Mouse (Mus musculus) limb, embryonic 15.5 days (tissue): ENCODE results near the gene Bbc3. TPM values are rescaled to one million over a fixed set of nuclear protein-coding genes. Genes with fewer than 3 reads are reported as not detected.

ENCODE experiments used
- ATAC-seq: fragments of 200-750 bp; cut with Nextera tagmentation; 2 replicates; pipeline ENCODE4 v1.8.0; 2017; ENCODE audit warnings: low read depth, moderate TSS enrichment; ENCODE audit not compliant: insufficient number of reproducible peaks, low FRiP score, low TSS enrichment
- H3K27ac ChIP-seq: fragments of 300-500 bp; sonication (generic); 2 replicates; pipeline ENCODE4 v1.5.1; 2015; ENCODE audit warnings: moderate library complexity, mild to moderate bottlenecking, inconsistent platforms
- H3K27me3 ChIP-seq: fragments of 300-500 bp; sonication (generic); 2 replicates; pipeline ENCODE4 v1.6.1; 2015; ENCODE audit warnings: inconsistent platforms
- H3K36me3 ChIP-seq: fragments of 300-500 bp; sonication (generic); 2 replicates; pipeline ENCODE4 v1.6.1; 2015; ENCODE audit warnings: inconsistent platforms
- H3K4me1 ChIP-seq: fragments of 300-500 bp; sonication (generic); 2 replicates; pipeline ENCODE4 v1.6.1; 2015; ENCODE audit warnings: inconsistent platforms
- H3K4me2 ChIP-seq: fragments of 300-500 bp; sonication (generic); 2 replicates; pipeline ENCODE4 v1.6.1; 2015; ENCODE audit warnings: mild to moderate bottlenecking, inconsistent platforms
- H3K4me3 ChIP-seq: fragments of 300-500 bp; sonication (generic); 2 replicates; pipeline ENCODE4 v1.5.1; 2015; ENCODE audit warnings: mild to moderate bottlenecking, inconsistent platforms
- H3K9ac ChIP-seq: fragments of 300-500 bp; sonication (generic); 2 replicates; pipeline ENCODE4 v1.6.1; 2015; ENCODE audit warnings: inconsistent platforms
- H3K9me3 ChIP-seq: fragments of 300-500 bp; sonication (generic); 2 replicates; pipeline ENCODE4 v1.6.1; 2016; ENCODE audit warnings: inconsistent platforms
- WGBS: fragments of 180-500 bp; shearing (Covaris S2); methylation state at CpG from one replicate; pipeline ENCODE4 v1.1.7; 2015; 5-methylcytosine and 5-hydroxymethylcytosine counted together
- polyA plus RNA-seq: library from polyadenylated mRNA; unstranded; fragments of >200 nt; fragmentation: Nextera tagmentation; extraction: Ambion mirVana; gene quantifications from 2 replicates; pipeline ENCODE4 v1.2.1, GENCODE M21; 2015

Gene Bbc3
- polyA plus RNA-seq, 1 experiment from 2014 or later = 6.4 TPM

GRCm38 (mm10) chr7:16310521-16311452 lies 2.6 kb downstream of the Bbc3 start:
- Histone ChIP-seq H3K9ac (0 out of 2 replicates have a peak overlapping the region, but pooled peaks have one; percentile 42), H3K4me2 (peak overlapping the region; percentile 98), H3K27me3 (peaks cover 17% of the 10 kb centered on the region), H3K4me1 (peaks cover 60% of the 10 kb centered on the region), H3K9me3 (no peaks in the 10 kb centered on the region), H3K36me3 (no peaks in the 10 kb centered on the region), H3K27ac (peak overlapping the region; percentile 95), H3K4me3 (peak overlapping the region; percentile 65)
- ATAC-seq = no peak
- 1% methylated on average over 31 of the region's 31 CpGs for WGBS

GRCm38 (mm10) chr7:16311453-16312004 lies 3.3 kb downstream of the Bbc3 start:
- Histone ChIP-seq H3K27me3 (peaks cover 17% of the 10 kb centered on the region), H3K4me2 (peak overlapping the region; percentile 98), H3K9ac (peak overlapping the region; percentile 64), H3K27ac (peak overlapping the region; percentile 95), H3K4me1 (peaks cover 60% of the 10 kb centered on the region), H3K4me3 (peak overlapping the region; percentile 65), H3K9me3 (no peaks in the 10 kb centered on the region), H3K36me3 (no peaks in the 10 kb centered on the region)
- no peak for ATAC-seq
- WGBS = under 1% methylated on average over 14 of the region's 14 CpGs

- peak overlapping the region; percentile 64 for H3K9ac ChIP-seq
- H3K27me3 ChIP-seq = peaks cover 17% of the 10 kb centered on the region
- no peak; the same call in 1 of the 2 replicates for ATAC-seq
- H3K9me3 ChIP-seq = no peaks in the 10 kb centered on the region
- peak overlapping the region; percentile 98 for H3K4me2 ChIP-seq
- peak overlapping the region; percentile 95 for H3K27ac ChIP-seq
- peak overlapping the region; percentile 65 for H3K4me3 ChIP-seq
- no peaks in the 10 kb centered on the region for H3K36me3 ChIP-seq
- WGBS = under 1% methylated on average over 39 of the region's 49 CpGs
- H3K4me1 ChIP-seq = peaks cover 60% of the 10 kb centered on the region
Observed at GRCm38 (mm10) chr7:16312011-16312671, 3.9 kb downstream of the Bbc3 start.

GRCm38 (mm10) chr7:16312672-16313311 lies 4.6 kb downstream of the Bbc3 start:
- Histone ChIP-seq H3K9me3 (no peaks in the 10 kb centered on the region), H3K4me1 (peaks cover 60% of the 10 kb centered on the region), H3K27me3 (peaks cover 17% of the 10 kb centered on the region), H3K9ac (peak overlapping the region; percentile 64; the same call in 1 of the 2 replicates), H3K27ac (peak overlapping the region; percentile 95), H3K36me3 (no peaks in the 10 kb centered on the region), H3K4me2 (peak overlapping the region; percentile 98), H3K4me3 (peak overlapping the region; percentile 65)
- 1% methylated on average over 12 of the region's 12 CpGs for WGBS
- ATAC-seq = no peak

- peak overlapping the region; percentile 73 for H3K9ac ChIP-seq
- ATAC-seq = peak; percentile 80
- peak overlapping the region; percentile 98 for H3K4me2 ChIP-seq
- peaks cover 58% of the 10 kb centered on the region for H3K4me1 ChIP-seq
- H3K9me3 ChIP-seq = no peaks in the 10 kb centered on the region
- peak overlapping the region; percentile 95 for H3K27ac ChIP-seq
- peak overlapping the region; percentile 65 for H3K4me3 ChIP-seq
- no peaks in the 10 kb centered on the region for H3K36me3 ChIP-seq
- 0% methylated on average over 61 of the region's 66 CpGs for WGBS
- H3K27me3 ChIP-seq = peaks cover 17% of the 10 kb centered on the region
Observed at GRCm38 (mm10) chr7:16313481-16314220, 5.5 kb downstream of the Bbc3 start.

GRCm38 (mm10) chr7:16314221-16314775 lies 6.1 kb downstream of the Bbc3 start:
- Histone ChIP-seq H3K9ac (0 out of 2 replicates have a peak overlapping the region, but pooled peaks have one; percentile 73), H3K4me2 (peak overlapping the region; percentile 98), H3K27me3 (peaks cover 17% of the 10 kb centered on the region), H3K4me3 (peak overlapping the region; percentile 65), H3K27ac (peak overlapping the region; percentile 95), H3K4me1 (peaks cover 52% of the 10 kb centered on the region), H3K9me3 (no peaks in the 10 kb centered on the region), H3K36me3 (no peaks in the 10 kb centered on the region)
- no peak for ATAC-seq
- WGBS = 10% methylated on average over 13 of the region's 13 CpGs

- Histone ChIP-seq H3K27me3 (peaks cover 11% of the 10 kb centered on the region), H3K9me3 (no peaks in the 10 kb centered on the region), H3K36me3 (no peaks in the 10 kb centered on the region), H3K4me1 (peaks cover 42% of the 10 kb centered on the region), H3K4me2 (no peak overlapping the region), H3K4me3 (no peak overlapping the region), H3K27ac (no peak overlapping the region), H3K9ac (no peak overlapping the region)
- ATAC-seq = no peak
- WGBS = 60% methylated on average over 4 of the region's 4 CpGs
Observed at GRCm38 (mm10) chr7:16315222-16315759, 7.1 kb downstream of the Bbc3 start.

GRCm38 (mm10) chr7:16317094-16317493 lies 8.9 kb downstream of the Bbc3 start:
- Histone ChIP-seq H3K4me3 (no peak overlapping the region), H3K9ac (no peak overlapping the region), H3K27me3 (peaks cover 4% of the 10 kb centered on the region; the same call in 1 of the 2 replicates), H3K4me1 (peaks cover 27% of the 10 kb centered on the region), H3K4me2 (no peak overlapping the region), H3K27ac (no peak overlapping the region), H3K9me3 (no peaks in the 10 kb centered on the region), H3K36me3 (no peaks in the 10 kb centered on the region)
- 81% methylated on average over 14 of the region's 14 CpGs for WGBS
- no peak for ATAC-seq

- Histone ChIP-seq H3K27ac (no peak overlapping the region), H3K4me1 (peaks cover 7% of the 10 kb centered on the region), H3K27me3 (no peaks in the 10 kb centered on the region), H3K36me3 (0 out of 2 replicates have a peak, but pooled peaks cover 3% of the 10 kb centered on the region), H3K9me3 (no peaks in the 10 kb centered on the region), H3K9ac (no peak overlapping the region), H3K4me3 (no peak overlapping the region), H3K4me2 (no peak overlapping the region)
- WGBS = 97% methylated on average over 4 of the region's 4 CpGs
- ATAC-seq = no peak
Observed at GRCm38 (mm10) chr7:16319216-16319615, 11.0 kb downstream of the Bbc3 start.

GRCm38 (mm10) chr7:16320479-16320878 lies 12.3 kb downstream of the Bbc3 start:
- 89% methylated on average over 6 of the region's 6 CpGs for WGBS
- Histone ChIP-seq H3K4me1 (peaks cover 3% of the 10 kb centered on the region; the same call in 1 of the 2 replicates), H3K9ac (no peak overlapping the region), H3K36me3 (peaks cover 11% of the 10 kb centered on the region; the same call in 1 of the 2 replicates), H3K4me2 (no peak overlapping the region), H3K27ac (no peak overlapping the region), H3K27me3 (no peaks in the 10 kb centered on the region), H3K9me3 (no peaks in the 10 kb centered on the region), H3K4me3 (no peak overlapping the region)
- no peak for ATAC-seq
